Mouse (Mus musculus): ENCODE data around the gene Gm20388. TPM values are rescaled to one million over a fixed set of nuclear protein-coding genes. Genes with fewer than 3 reads are reported as not detected.
"Not testable (repeated sequence)": the region's sequence is repeated elsewhere in the genome, so short reads cannot be mapped to it uniquely, and the experiment has no call there.

Gene Gm20388
- total RNA-seq, 1 experiment from 2014 or later, result 35.7 TPM

- no peak for ATAC-seq (replicated peaks; ENCODE audit: low read depth, poor library complexity, severe bottlenecking)
Measured at GRCm38 (mm10) chr8:124011989-124012586, 4101.4 kb downstream of the Gm20388 start.

DNA sequence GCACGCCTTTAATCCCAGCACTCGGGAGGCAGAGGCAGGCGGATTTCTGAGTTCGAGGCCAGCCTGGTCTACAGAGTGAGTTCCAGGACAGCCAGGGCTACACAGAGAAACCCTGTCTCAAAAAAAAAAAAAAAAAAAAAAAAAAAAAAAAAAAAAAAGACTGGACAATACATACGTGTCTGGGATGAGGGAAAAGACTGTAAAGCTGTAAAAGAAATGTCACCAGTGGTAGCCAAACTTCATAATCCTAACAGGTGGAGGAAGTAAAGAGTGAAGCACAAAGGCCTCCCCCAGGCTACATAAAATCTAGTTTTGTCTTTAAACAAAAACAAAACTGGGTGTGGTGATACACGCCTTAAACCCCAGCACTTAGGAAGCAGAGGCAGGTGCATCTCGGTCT is 4103.7 kb downstream of the Gm20388 start:
- ATAC-seq (replicated peaks; ENCODE audit: low read depth, poor library complexity, severe bottlenecking), result not testable (repeated sequence)

DNA sequence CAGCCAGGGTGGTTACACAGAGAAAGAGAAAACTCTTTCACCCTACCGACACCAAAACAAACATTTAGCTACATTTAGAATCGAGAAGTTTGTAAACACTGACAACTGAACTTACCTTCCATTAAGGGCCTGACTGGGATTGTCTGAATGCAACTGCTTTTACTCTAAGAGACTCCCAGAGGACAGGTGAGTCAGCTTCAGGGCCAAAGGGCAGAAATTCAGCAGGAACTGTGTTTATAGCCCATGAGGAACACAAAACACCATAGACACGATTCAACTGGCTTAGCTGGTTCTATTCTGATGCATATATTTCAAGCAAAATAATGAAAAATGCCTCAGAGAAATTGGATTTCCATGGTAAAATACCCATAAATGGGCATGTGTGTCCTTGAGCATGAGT is 4104.1 kb downstream of the Gm20388 start:
- no peak for ATAC-seq (replicated peaks; ENCODE audit: low read depth, poor library complexity, severe bottlenecking)

DNA sequence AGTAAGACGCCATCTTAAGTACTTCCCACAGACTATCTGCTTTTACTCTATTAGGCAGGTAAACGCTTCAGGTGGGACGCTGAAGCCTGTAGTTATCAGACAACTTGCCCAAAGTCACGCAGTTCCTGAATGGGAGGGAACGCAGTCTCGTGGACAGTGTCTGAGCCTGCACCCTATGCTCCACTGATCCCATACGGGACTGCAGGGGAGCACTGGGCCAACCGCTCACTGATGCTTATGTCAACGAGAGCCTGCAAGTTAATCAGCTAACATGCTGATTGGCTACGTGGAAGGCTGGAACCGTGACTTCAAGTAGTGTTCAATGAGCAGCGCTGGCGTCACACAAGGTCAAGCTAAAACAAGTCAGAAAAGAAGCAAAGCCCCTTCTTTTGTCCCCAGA is 4109.1 kb downstream of the Gm20388 start:
- ATAC-seq (replicated peaks; ENCODE audit: low read depth, poor library complexity, severe bottlenecking), result peak; percentile 39

DNA sequence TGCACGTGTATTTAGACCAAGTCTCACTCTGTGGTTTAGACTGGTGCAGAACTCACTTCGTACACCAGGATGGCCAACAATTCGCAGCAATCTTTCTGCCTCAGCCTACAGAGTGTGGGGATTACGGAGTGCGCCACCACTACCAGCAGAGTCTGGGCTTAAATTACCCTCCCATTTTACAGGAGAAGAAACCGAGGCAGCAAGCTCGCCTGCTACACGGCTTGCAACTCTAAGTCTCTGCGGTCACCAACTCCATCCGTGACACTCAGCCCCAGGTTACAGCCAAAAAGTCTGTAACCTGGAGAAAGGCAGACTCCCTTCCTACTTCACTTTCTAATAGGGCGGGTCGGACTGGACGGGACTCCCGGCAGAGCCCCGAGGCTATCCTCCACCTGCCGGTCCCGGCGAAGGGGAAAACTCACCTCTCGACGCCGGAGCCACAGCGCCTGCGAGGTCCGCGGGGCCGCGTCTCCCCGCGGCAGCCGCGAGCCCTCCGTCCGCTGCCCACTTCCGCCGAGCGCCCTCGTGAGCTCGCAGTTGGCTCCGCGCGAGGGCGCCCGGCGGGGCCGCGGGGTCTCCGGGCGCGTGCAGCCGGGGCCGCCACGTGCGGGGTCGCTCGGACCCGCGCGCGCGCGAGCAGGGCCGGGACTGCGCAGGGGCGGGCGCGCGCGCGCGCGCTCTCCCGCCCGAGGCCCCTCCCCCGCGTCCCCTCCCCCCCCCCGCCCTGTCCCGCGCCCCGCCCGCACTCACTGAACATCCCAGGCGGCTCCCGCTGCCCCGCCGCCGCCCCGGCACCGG is 4110.0 kb downstream of the Gm20388 start:
- ATAC-seq (replicated peaks; ENCODE audit: low read depth, poor library complexity, severe bottlenecking), result peak; percentile 40

DNA sequence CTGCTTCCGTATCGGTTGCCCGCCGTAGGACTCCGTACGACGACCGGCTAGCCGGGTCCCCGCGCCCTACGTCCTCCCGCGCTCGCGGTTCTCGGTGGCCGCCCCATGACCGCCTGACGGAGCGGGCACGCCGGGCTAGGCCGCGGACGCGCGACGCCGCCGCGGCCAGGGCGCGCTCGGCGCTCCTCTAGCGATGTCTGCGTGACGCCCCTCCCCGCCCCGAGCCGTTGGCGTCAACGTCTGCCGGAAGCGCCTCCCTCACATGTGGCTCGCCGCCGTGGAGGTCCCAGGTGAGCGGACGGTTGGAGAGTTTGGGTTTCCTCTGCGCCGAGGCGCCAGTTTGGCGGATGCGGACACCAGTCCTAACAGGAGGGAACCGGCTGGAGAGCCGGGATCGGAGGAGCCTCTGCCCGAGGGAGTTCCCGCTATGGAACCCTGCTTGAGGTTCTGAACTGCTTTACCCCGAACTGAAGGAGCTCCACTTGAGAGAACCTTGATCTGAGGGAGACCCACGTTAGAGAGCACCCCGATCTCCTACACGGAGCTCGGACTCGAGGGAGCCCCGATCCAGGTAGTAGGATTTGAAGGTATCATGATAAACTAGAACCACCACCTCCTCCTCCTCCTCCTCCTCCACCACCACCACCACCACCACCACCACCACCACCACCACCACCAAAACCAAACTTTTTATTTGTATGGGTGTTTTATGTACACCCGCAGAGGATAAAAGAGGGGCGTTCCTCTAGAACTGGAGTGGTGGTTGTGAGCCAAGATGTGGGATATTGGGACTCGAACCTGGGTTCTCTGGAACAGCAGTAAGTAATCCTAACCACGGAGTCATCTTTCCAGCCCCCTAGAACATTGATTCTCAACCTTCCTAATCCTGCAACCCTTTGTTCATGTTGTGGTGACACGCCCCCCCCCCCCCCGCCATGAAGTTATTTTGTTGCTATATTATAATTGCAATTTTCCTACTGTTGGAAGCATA is 4110.9 kb downstream of the Gm20388 start, which contains the start of the genes Taf5l and Urb2:
Gene Taf5l, minus strand, starts transcription at position 161 of the 991 bp plus-strand sequence.
Gene Urb2, plus strand, starts transcription at position 272 of the 991 bp plus-strand sequence.
- ATAC-seq (replicated peaks; ENCODE audit: low read depth, poor library complexity, severe bottlenecking), result peak; percentile 78

GRCm38 (mm10) chr8:124026265-124026664 is 4115.6 kb downstream of the Gm20388 start:
- ATAC-seq (replicated peaks; ENCODE audit: low read depth, poor library complexity, severe bottlenecking), result not testable (repeated sequence)

DNA sequence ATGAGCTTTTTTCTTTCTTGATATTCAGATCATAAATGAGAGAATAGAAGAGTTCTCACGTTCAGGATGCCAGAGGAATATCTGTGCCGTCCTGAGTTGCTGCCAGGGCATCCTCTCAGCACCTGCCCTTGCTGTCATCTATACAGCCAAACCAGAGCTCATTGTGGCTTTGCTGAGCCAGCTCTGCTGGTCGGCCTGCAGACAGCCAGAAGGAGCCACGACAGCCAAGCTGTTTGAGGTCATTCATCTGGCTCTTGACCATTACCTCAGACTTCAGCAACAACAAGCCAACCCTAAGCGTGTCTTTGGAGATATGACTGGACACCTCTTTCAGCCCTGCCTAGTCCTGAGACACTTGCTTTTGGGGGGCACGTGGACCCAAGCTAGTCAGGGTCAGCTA is 4117.2 kb downstream of the Gm20388 start:
- no peak for ATAC-seq (replicated peaks; ENCODE audit: low read depth, poor library complexity, severe bottlenecking)

DNA sequence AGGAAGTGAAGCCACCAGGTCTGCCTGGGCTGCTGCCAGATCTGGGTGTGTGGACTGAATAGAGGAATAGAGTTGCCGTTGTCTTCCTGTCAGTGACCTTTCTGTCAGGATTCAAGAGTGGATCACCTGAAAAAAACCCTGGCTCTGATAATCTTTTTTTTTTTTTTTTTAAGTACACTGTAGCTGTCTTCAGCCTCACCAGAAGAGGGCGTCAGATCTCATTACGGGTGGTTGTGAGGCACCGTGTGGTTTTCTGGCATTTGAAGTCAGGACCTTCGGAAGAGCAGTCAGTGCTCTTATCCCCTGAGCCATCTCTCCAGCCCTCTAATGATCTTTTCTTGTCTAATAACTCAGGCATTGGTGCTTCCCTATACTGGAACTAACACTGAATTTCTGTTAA is 4122.8 kb downstream of the Gm20388 start:
- no peak for ATAC-seq (replicated peaks; ENCODE audit: low read depth, poor library complexity, severe bottlenecking)

GRCm38 (mm10) chr8:124038121-124038520 is 4127.5 kb downstream of the Gm20388 start:
- ATAC-seq (replicated peaks; ENCODE audit: low read depth, poor library complexity, severe bottlenecking), result no peak

- no peak for ATAC-seq (replicated peaks; ENCODE audit: low read depth, poor library complexity, severe bottlenecking)
Measured at GRCm38 (mm10) chr8:124039351-124039750, 4128.7 kb downstream of the Gm20388 start.

GRCm38 (mm10) chr8:124042201-124042600 is 4131.6 kb downstream of the Gm20388 start:
- no peak for ATAC-seq (replicated peaks; ENCODE audit: low read depth, poor library complexity, severe bottlenecking)

DNA sequence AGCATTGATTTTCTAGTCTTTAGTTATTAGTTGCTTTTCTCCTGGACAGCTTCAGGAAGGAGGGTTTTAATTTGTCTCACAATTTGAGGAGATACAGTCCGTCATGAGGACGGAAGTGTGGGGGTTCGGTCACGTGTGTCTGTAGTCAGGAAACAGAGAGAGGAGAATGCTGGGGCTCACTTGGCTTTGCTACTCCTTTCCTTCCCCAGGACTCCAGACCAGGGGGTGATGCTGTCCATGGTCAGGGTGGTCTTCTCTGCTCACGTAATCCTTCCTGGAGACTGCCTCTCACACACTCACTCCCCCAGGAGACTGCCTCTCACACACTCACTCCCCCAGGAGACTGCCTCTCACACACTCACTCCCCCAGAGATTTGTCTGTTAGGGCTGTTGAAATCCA is 4133.8 kb downstream of the Gm20388 start:
- no peak for ATAC-seq (replicated peaks; ENCODE audit: low read depth, poor library complexity, severe bottlenecking)

DNA sequence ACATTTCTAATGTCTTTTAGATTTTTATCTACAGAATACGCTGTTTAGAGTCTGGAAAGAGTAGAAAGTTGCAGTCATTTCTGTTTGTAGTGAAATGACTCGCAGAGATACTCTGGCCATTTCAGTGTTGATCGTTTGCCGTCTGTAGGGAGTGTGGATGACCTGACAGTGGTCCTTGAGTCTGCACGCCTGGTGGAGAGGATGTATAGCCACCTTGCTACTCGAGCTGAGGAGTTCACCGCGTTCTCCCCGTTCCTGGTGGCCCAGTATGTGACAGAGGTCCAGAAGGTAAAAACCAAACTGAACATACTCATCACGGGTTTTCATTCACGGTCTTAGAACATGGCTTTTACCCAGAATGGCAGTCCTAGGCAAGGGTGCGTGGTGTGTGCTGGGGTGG is 4134.3 kb downstream of the Gm20388 start:
- no peak for ATAC-seq (replicated peaks; ENCODE audit: low read depth, poor library complexity, severe bottlenecking)

DNA sequence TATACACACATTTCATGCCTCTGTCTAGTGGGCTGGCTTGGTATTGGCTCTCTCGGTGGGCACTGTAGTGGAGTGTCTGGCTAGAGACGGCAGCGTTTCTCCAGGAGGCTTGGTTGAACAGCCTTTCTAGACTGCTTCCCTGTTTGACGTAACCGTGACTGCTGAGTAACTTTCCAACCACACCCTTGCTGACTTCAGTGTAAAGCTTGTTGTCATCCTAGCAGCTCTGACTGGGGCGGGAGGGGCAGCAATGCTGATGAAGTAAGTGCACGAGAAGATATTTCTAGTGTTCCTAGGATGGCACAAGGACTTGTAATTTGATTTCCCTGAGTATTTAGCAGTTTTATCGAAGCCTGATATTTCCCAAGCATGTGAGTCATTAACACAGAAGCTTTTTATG is 4135.2 kb downstream of the Gm20388 start:
- peak; percentile 32; the same call in 1 of the 2 replicates for ATAC-seq (replicated peaks; ENCODE audit: low read depth, poor library complexity, severe bottlenecking)

DNA sequence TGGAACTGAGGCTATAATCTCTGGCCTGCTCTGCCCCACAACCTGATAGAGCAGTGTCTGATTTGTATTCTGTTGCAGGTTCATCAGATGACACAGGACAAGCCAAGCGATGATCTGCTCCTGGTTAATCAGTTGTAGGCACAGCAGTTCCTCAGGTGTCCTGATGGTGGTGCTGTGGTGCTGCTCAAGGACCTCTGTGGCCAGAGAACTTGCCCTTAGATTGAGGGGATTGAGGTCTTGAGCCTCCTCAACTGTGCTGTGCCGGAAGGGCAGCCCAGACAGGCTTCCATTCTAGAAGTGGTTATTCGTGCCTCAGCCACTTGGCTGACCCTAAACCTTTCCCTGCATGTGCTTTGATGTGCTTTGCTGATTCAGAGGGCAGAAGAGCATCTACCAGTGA is 4141.5 kb downstream of the Gm20388 start:
- ATAC-seq (replicated peaks; ENCODE audit: low read depth, poor library complexity, severe bottlenecking), result peak; percentile 97

GRCm38 (mm10) chr8:124052568-124052967 is 4141.9 kb downstream of the Gm20388 start:
- no peak for ATAC-seq (replicated peaks; ENCODE audit: low read depth, poor library complexity, severe bottlenecking)

DNA sequence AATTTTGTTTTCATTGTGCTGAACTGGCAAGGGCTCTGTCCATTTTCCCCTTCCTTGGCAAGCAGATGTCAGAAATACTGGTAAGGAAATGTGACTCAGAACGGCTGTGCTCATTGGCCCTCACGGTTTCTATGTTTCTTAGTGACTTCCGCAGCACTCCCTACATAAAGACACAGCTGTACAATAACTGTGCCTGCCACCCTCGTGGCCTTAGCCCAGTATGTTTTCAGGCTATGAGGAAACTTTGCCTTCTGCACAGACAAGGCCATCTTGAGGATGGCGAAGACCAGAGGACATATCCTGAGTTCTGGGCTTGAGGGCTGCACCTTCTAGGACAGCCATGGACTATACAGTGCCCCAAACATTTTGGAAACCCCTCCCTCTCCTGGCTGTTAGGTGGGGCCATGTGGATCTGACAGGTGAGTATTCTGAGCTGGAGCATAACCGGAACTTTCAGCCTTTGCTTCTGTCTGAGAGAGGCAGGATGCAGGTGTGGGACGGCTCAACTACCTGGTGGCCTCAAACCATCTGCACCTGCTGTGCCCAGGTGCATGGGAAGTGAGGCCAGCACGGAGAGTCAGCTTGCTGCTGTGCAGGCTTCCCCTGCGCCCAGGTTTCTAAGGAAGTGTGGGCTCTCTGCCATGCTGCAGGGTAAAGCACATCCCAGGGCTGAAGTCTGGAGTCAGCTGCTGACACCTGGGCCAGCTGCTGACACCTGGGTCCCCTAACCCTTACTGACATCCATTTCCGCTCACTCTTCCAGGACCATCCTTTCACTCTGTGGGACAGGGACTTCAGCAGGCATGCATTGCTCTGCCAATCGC is 4146.4 kb downstream of the Gm20388 start:
- ATAC-seq (replicated peaks; ENCODE audit: low read depth, poor library complexity, severe bottlenecking), result no peak

DNA sequence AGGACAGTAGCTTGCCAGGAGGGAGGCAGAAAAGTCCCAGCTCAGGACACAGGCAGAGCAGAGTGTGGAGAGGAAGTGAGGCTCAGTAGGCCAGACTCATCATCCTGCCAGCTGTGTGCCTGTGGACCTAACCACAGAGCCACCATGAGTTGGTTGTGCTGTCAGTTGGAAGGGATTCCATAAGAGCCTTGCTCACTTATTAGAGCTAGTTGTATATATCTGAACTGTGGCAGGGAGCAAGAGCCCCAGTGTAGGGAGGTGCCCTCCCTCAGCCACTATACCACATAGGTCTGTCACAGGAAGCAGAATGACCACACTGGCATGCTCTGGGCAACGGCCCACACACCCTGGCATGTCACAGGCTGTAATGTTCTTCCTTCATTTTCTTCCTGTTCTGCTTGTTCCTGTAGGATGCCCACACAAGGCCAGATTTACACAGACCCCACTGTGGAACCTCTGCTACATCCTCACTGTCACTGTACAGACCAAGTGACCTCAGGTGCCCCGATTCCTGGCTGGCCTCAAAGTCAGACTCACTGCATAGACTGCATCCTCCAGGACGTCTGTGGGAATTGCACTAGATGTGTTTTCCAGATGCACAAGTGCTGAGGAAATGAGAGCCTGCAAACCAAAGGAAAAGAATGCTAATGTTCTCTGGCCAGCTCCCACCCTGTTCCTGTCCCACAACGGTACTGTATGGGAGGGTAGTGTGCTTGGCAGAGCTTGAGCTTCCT is 4155.9 kb downstream of the Gm20388 start:
- peak; percentile 77 for ATAC-seq (replicated peaks; ENCODE audit: low read depth, poor library complexity, severe bottlenecking)

Data from common myeloid progenitor, adult 5-6 weeks (primary cell).